Mouse (Mus musculus) lung, postnatal 4 days (tissue): ENCODE measurements around the gene Snx4.

Experiments used
- DNase-seq, 2 experiments: peaks; one replicate each; pipeline ENCODE4 v3.0.0; 2021

Gene Snx4

DNA sequence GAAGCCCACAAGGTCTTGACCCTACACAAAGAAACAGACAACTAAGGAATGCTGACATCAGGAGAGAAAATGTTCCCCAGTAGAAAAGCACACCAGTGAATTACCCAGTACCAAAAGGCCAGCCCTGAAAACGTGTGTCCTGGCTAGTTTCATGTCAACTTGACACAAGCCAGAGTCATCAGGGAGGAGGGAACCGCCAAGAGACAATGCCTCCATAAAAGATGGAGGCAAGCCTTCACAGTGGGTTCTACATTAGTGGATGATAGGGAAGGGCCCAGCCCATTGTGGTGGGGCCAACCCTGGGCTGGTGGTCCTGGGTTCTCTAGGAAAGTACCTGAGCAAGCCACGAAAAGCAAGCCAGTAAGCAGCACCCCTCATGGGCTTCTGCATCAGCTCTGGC is 95.1 kb downstream of the Snx4 start:
- no peak for DNase-seq

DNA sequence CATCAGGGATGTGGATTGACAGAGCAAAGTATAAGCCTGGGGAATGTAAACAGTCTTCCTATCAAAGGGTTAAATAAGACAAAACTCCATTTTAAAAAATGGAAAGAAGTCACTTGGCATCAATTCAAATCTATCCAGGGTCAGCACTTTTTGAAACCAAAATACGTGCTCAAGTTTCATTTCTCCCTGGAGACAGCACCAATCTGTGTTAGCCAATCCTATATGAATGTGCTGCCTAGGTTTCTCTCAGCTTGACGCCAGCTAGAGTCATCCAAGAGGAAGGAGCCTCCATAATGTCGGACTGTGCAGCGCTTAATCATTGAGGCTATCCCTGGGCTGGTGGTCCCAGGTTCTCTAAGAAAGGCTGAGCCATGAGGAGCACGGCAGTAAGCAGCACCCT is 95.9 kb downstream of the Snx4 start:
- DNase-seq = no peak
